Mouse (Mus musculus): ENCODE measurements around the gene Zfp467. TPM values are rescaled to one million over a fixed set of nuclear protein-coding genes. Genes with fewer than 3 reads are reported as not detected.

Zfp467 gene
- polyA plus RNA-seq, 2 experiments, result 2.2 to 2.3 TPM

GRCm38 (mm10) chr6:48409726-48410343 lies 35.8 kb downstream of the Zfp467 start:
- WGBS (ENCODE audit: insufficient replicate concordance), result 65% methylated on average over 4 of the region's 4 CpGs
- H3K36me3 ChIP-seq (replicated peaks; ENCODE audit: control insufficient read depth, insufficient read depth, low read depth), result no peaks in the 10 kb centered on the region
- H3K4me3 ChIP-seq (ENCODE audit: insufficient read depth in 1 of 2, low read depth in 2 of 2, low read length in 2 of 2), result no peak overlapping the region
- H3K27me3 ChIP-seq (ENCODE audit: control insufficient read depth, insufficient read depth, low read length), result no peaks in the 10 kb centered on the region
- no peaks in the 10 kb centered on the region for H3K4me1 ChIP-seq (replicated peaks; ENCODE audit: control insufficient read depth in 2 of 2, insufficient read depth in 2 of 2, low read length in 1 of 2)
- TF ChIP-seq CTCF (IDR thresholded peaks at IDR 0.05; ENCODE audit: low read depth), result no peak
- TF ChIP-seq EP300 (IDR thresholded peaks at IDR 0.05; ENCODE audit: low read depth), result no peak
- ATAC-seq (ENCODE audit: insufficient read depth), result no peak
- no peaks in the 10 kb centered on the region for H3K9me3 ChIP-seq (ENCODE audit: control insufficient read depth, low read length)
- no peak overlapping the region for H3K4me2 ChIP-seq (ENCODE audit: low read depth)
- no peak overlapping the region for H3K27ac ChIP-seq
- no peak overlapping the region for H3K9ac ChIP-seq (replicated peaks)
- no peak for DNase-seq (ENCODE audit: low read depth in 3 of 3, low spot score in 3 of 3)

- Histone ChIP-seq H3K4me2 (ENCODE audit: low read depth) (no peak overlapping the region), H3K4me3 (ENCODE audit: insufficient read depth in 1 of 2, low read depth in 2 of 2, low read length in 2 of 2) (no peak overlapping the region), H3K27me3 (ENCODE audit: control insufficient read depth, insufficient read depth, low read length) (no peaks in the 10 kb centered on the region), H3K27ac (no peak overlapping the region), H3K9ac (replicated peaks) (no peak overlapping the region), H3K4me1 (replicated peaks; ENCODE audit: control insufficient read depth in 2 of 2, insufficient read depth in 2 of 2, low read length in 1 of 2) (no peaks in the 10 kb centered on the region), H3K9me3 (ENCODE audit: control insufficient read depth, low read length) (no peaks in the 10 kb centered on the region), H3K36me3 (replicated peaks; ENCODE audit: control insufficient read depth, insufficient read depth, low read depth) (no peaks in the 10 kb centered on the region)
- 71% methylated on average over 5 of the region's 5 CpGs for WGBS (ENCODE audit: insufficient replicate concordance)
- no peak for TF ChIP-seq EP300 (IDR thresholded peaks at IDR 0.05; ENCODE audit: low read depth)
- no peak for TF ChIP-seq CTCF (IDR thresholded peaks at IDR 0.05; ENCODE audit: low read depth)
- DNase-seq (ENCODE audit: low read depth in 3 of 3, low spot score in 3 of 3) (no peak), ATAC-seq (ENCODE audit: insufficient read depth) (no peak)
These were observed 41.6 kb downstream of the Zfp467 start for GRCm38 (mm10) chr6:48404071-48404470.

GRCm38 (mm10) chr6:48399906-48400305 lies 45.7 kb downstream of the Zfp467 start:
- WGBS (ENCODE audit: insufficient replicate concordance), result 73% methylated on average over 5 of the region's 5 CpGs
- no peaks in the 10 kb centered on the region for H3K36me3 ChIP-seq (replicated peaks; ENCODE audit: control insufficient read depth, insufficient read depth, low read depth)
- ATAC-seq (ENCODE audit: insufficient read depth), result no peak
- DNase-seq (ENCODE audit: low read depth in 3 of 3, low spot score in 3 of 3), result no peak
- H3K4me1 ChIP-seq (replicated peaks; ENCODE audit: control insufficient read depth in 2 of 2, insufficient read depth in 2 of 2, low read length in 1 of 2), result peaks cover 0 to 5% of the 10 kb centered on the region in 2 experiments; a peak in 2 of 4 replicates
- no peak for TF ChIP-seq CTCF (IDR thresholded peaks at IDR 0.05; ENCODE audit: low read depth)
- no peak for TF ChIP-seq EP300 (IDR thresholded peaks at IDR 0.05; ENCODE audit: low read depth)
- no peaks in the 10 kb centered on the region for H3K9me3 ChIP-seq (ENCODE audit: control insufficient read depth, low read length)
- H3K4me2 ChIP-seq (ENCODE audit: low read depth), result no peak overlapping the region
- no peak overlapping the region for H3K27ac ChIP-seq
- no peak overlapping the region for H3K4me3 ChIP-seq (ENCODE audit: insufficient read depth in 1 of 2, low read depth in 2 of 2, low read length in 2 of 2)
- no peak overlapping the region for H3K9ac ChIP-seq (replicated peaks)
- no peaks in the 10 kb centered on the region for H3K27me3 ChIP-seq (ENCODE audit: control insufficient read depth, insufficient read depth, low read length)

- H3K9ac ChIP-seq (replicated peaks), result no peak overlapping the region
- DNase-seq (ENCODE audit: low read depth in 3 of 3, low spot score in 3 of 3) (peak in 1 of 3 experiments; percentile 4), ATAC-seq (ENCODE audit: insufficient read depth) (no peak)
- H3K4me2 ChIP-seq (ENCODE audit: low read depth), result no peak overlapping the region
- no peak overlapping the region for H3K27ac ChIP-seq
- TF ChIP-seq CTCF (IDR thresholded peaks at IDR 0.05; ENCODE audit: low read depth), result no peak; the same call in 1 of the 2 replicates
- no peak for TF ChIP-seq EP300 (IDR thresholded peaks at IDR 0.05; ENCODE audit: low read depth)
- no peaks in the 10 kb centered on the region for H3K36me3 ChIP-seq (replicated peaks; ENCODE audit: control insufficient read depth, insufficient read depth, low read depth)
- H3K4me3 ChIP-seq (ENCODE audit: insufficient read depth in 1 of 2, low read depth in 2 of 2, low read length in 2 of 2), result no peak overlapping the region
- 58% methylated on average over 4 of the region's 4 CpGs for WGBS (ENCODE audit: insufficient replicate concordance)
- peaks cover 0 to 5% of the 10 kb centered on the region in 2 experiments; a peak in 2 of 4 replicates for H3K4me1 ChIP-seq (replicated peaks; ENCODE audit: control insufficient read depth in 2 of 2, insufficient read depth in 2 of 2, low read length in 1 of 2)
- no peaks in the 10 kb centered on the region for H3K9me3 ChIP-seq (ENCODE audit: control insufficient read depth, low read length)
- no peaks in the 10 kb centered on the region for H3K27me3 ChIP-seq (ENCODE audit: control insufficient read depth, insufficient read depth, low read length)
These were observed 48.3 kb downstream of the Zfp467 start for GRCm38 (mm10) chr6:48397336-48397735.

GRCm38 (mm10) chr6:48396686-48397085 lies 48.9 kb downstream of the Zfp467 start:
- TF ChIP-seq EP300 (IDR thresholded peaks at IDR 0.05; ENCODE audit: low read depth) (no peak), CTCF (IDR thresholded peaks at IDR 0.05; ENCODE audit: low read depth) (no peak)
- Histone ChIP-seq H3K36me3 (replicated peaks; ENCODE audit: control insufficient read depth, insufficient read depth, low read depth) (no peaks in the 10 kb centered on the region), H3K4me2 (ENCODE audit: low read depth) (no peak overlapping the region), H3K27me3 (ENCODE audit: control insufficient read depth, insufficient read depth, low read length) (no peaks in the 10 kb centered on the region), H3K9me3 (ENCODE audit: control insufficient read depth, low read length) (no peaks in the 10 kb centered on the region), H3K9ac (replicated peaks) (no peak overlapping the region), H3K4me3 (ENCODE audit: insufficient read depth in 1 of 2, low read depth in 2 of 2, low read length in 2 of 2) (no peak overlapping the region), H3K27ac (no peak overlapping the region), H3K4me1 (replicated peaks; ENCODE audit: control insufficient read depth in 2 of 2, insufficient read depth in 2 of 2, low read length in 1 of 2) (peaks cover 0 to 5% of the 10 kb centered on the region in 2 experiments; a peak in 2 of 4 replicates)
- WGBS (ENCODE audit: insufficient replicate concordance), result 90% methylated on average over 1 of the region's 1 CpGs
- ATAC-seq (ENCODE audit: insufficient read depth) (no peak), DNase-seq (ENCODE audit: low read depth in 3 of 3, low spot score in 3 of 3) (no peak)
